In the genomic region with DNA sequence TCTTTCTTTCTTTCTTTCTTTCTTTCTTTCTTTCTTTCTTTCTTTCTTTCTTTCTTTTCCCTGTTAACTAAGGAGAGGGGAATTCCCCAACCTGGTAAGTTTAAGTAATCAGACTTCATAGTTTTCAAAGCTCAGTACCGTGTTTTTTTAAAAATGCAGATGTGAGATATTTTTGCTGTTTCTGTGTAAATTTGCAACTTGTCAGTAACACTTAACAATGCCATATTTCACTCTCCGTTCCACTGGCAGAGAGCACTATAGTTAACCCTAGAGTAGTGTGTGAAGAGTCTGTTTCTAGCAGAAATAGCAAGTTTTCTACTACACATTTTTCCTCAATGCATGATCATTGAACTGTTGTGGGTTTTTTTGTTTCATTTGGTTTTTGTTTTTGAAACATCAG, we compare ENCODE assay signal across 41 mouse cellular contexts. TPM values are rescaled to one million over a fixed set of nuclear protein-coding genes. Genes with fewer than 3 reads are reported as not detected.
"Had no signal": no experiment of that assay in that cellular context is flagged by ENCODE, and none has a peak within 500 bp of the region (broad histone marks: within the 10 kb centered on the region; RNA-seq: fewer than 3 reads in every experiment).

No protein-coding gene starts in this region.

- H3K4me3 ChIP-seq: limb, embryonic 10.5 days; limb, embryonic 12.5 days; limb, embryonic 13.5 days; limb, embryonic 15.5 days; liver, embryonic 12.5 days; liver, embryonic 13.5 days; liver, embryonic 15.5 days; lung, embryonic 15.5 days; megakaryocyte, embryonic 14.5 days; midbrain, embryonic 10.5 days; midbrain, embryonic 12.5 days; midbrain, embryonic 13.5 days; midbrain, embryonic 15.5 days; myocyte had no signal

- H3K4me2 ChIP-seq: limb, embryonic 12.5 days; limb, embryonic 13.5 days; limb, embryonic 15.5 days; liver, embryonic 11.5 days; liver, embryonic 12.5 days; liver, embryonic 13.5 days; liver, embryonic 15.5 days; lung, embryonic 14.5 days; lung, embryonic 15.5 days; midbrain, embryonic 11.5 days; midbrain, embryonic 12.5 days; midbrain, embryonic 13.5 days; midbrain, embryonic 15.5 days had no signal

- DNase-seq: left cerebral cortex, postnatal 4 days; liver; liver, embryonic 13.5 days; liver, postnatal 0 days; lung, adult 18-20 months; lung, adult 2 months; lung, embryonic 14.5 days; lung, postnatal 10 days; lung, postnatal 14 days; lung, postnatal 36 days; lung, postnatal 4 days; midbrain, embryonic 14.5 days had no signal

- H3K4me1 ChIP-seq: limb, embryonic 10.5 days; limb, embryonic 12.5 days; limb, embryonic 13.5 days; limb, embryonic 15.5 days; liver, embryonic 12.5 days; liver, embryonic 13.5 days; liver, embryonic 15.5 days; lung, embryonic 15.5 days; midbrain, embryonic 10.5 days; midbrain, embryonic 12.5 days; midbrain, embryonic 13.5 days; midbrain, embryonic 15.5 days had no signal

- H3K9ac ChIP-seq: limb, embryonic 12.5 days; limb, embryonic 13.5 days; limb, embryonic 15.5 days; liver, embryonic 12.5 days; liver, embryonic 13.5 days; liver, embryonic 14.5 days; liver, embryonic 15.5 days; liver, postnatal 0 days; lung, embryonic 14.5 days; lung, embryonic 15.5 days; midbrain, embryonic 12.5 days; midbrain, embryonic 13.5 days; midbrain, embryonic 15.5 days had no signal

- H3K9me3 ChIP-seq: limb, embryonic 10.5 days; limb, embryonic 12.5 days; limb, embryonic 13.5 days; limb, embryonic 15.5 days; liver, embryonic 12.5 days; liver, embryonic 13.5 days; liver, embryonic 15.5 days; lung, embryonic 15.5 days; midbrain, embryonic 10.5 days; midbrain, embryonic 12.5 days; midbrain, embryonic 13.5 days; midbrain, embryonic 15.5 days had no signal

- H3K36me3 ChIP-seq: limb, embryonic 10.5 days; limb, embryonic 12.5 days; limb, embryonic 13.5 days; limb, embryonic 15.5 days; liver, embryonic 12.5 days; liver, embryonic 13.5 days; liver, embryonic 15.5 days; lung, embryonic 15.5 days; midbrain, embryonic 10.5 days; midbrain, embryonic 12.5 days; midbrain, embryonic 13.5 days; midbrain, embryonic 15.5 days had no signal

- H3K27me3 ChIP-seq: limb, embryonic 12.5 days; limb, embryonic 13.5 days; limb, embryonic 15.5 days; liver, embryonic 12.5 days; liver, embryonic 13.5 days; liver, embryonic 15.5 days; lung, embryonic 15.5 days; midbrain, embryonic 12.5 days; midbrain, embryonic 13.5 days; midbrain, embryonic 15.5 days had no signal

- ATAC-seq: liver, embryonic 12.5 days; liver, postnatal 0 days; lung, postnatal 0 days; midbrain, embryonic 13.5 days; midbrain, embryonic 15.5 days; midbrain, embryonic 16.5 days had no signal

- H3K27ac ChIP-seq: limb, embryonic 10.5 days; limb, embryonic 12.5 days; limb, embryonic 13.5 days; limb, embryonic 15.5 days; liver, embryonic 12.5 days; liver, embryonic 13.5 days; liver, embryonic 14.5 days; liver, embryonic 15.5 days; lung, embryonic 15.5 days; macrophage; midbrain, embryonic 10.5 days; midbrain, embryonic 12.5 days; midbrain, embryonic 13.5 days; midbrain, embryonic 15.5 days had no signal

RNA-seq across cellular contexts. Expression of gene Npsr1, which starts 0.7 kb away (rescaled TPM):
- total RNA-seq: liver, adult 2 months; megakaryocyte progenitor cell, adult 5-6 weeks; megakaryocyte, adult 5-6 weeks; megakaryocyte-erythroid progenitor cell, adult 5-6 weeks; monocyte, adult 5-6 weeks had no signal
- polyA plus RNA-seq: limb, embryonic 10.5 days; limb, embryonic 11.5 days; limb, embryonic 12.5 days; limb, embryonic 13.5 days; limb, embryonic 14.5 days; limb, embryonic 15.5 days; liver, adult 2 months; liver, embryonic 11.5 days; liver, embryonic 12.5 days; liver, embryonic 15.5 days; liver, embryonic 16.5 days; liver, postnatal 0 days; lung, adult 2 months; lung, embryonic 14.5 days; lung, embryonic 15.5 days; lung, embryonic 16.5 days; lung, postnatal 0 days; macrophage; midbrain, embryonic 10.5 days; midbrain, embryonic 11.5 days; midbrain, embryonic 12.5 days; midbrain, embryonic 13.5 days; myocyte; neural tube, embryonic 11.5 days had no signal
